In genomic region chr17:22417510-22417909, GRCm38 (mm10) we compare ENCODE assay signal across 9 mouse cellular contexts. TPM values are rescaled to one million over a fixed set of nuclear protein-coding genes. Genes with fewer than 3 reads are reported as not detected.
A peak's percentile ranks its signal among the peaks of the same experiment; 100 is the strongest.
DNase-seq lines count a peak whose midpoint lies in the region; ATAC-seq lines count a peak whose summit lies in the region.
"Had no signal": no experiment of that assay in that cellular context is flagged by ENCODE, and none has a peak within 500 bp of the region (broad histone marks: within the 10 kb centered on the region; RNA-seq: fewer than 3 reads in every experiment).

No protein-coding gene starts in this region.

- H3K4me1 ChIP-seq in forebrain, embryonic 10.5 days = no peaks in the 10 kb centered on the region
- H3K4me1 ChIP-seq in forebrain, embryonic 12.5 days = no peaks in the 10 kb centered on the region
- no peaks in the 10 kb centered on the region for H3K4me1 ChIP-seq in hindbrain, embryonic 12.5 days
- H3K4me1 ChIP-seq: limb, embryonic 12.5 days had no signal

- no peaks in the 10 kb centered on the region for H3K27me3 ChIP-seq in forebrain, embryonic 10.5 days (ENCODE audit: poor library complexity, severe bottlenecking)
- H3K27me3 ChIP-seq in forebrain, embryonic 12.5 days = no peaks in the 10 kb centered on the region
- H3K27me3 ChIP-seq in hindbrain, embryonic 12.5 days = no peaks in the 10 kb centered on the region
- H3K27me3 ChIP-seq: limb, embryonic 12.5 days had no signal

- no peak overlapping the region for H3K4me2 ChIP-seq in forebrain, embryonic 12.5 days
- H3K4me2 ChIP-seq in hindbrain, embryonic 12.5 days (replicated peaks) = no peak overlapping the region
- H3K4me2 ChIP-seq: limb, embryonic 12.5 days had no signal

- 2% methylated on average over 3 of the region's 3 CpGs for WGBS in forebrain, embryonic 10.5 days
- WGBS in forebrain, embryonic 12.5 days = 0% methylated on average over 3 of the region's 3 CpGs
- WGBS in hindbrain, embryonic 12.5 days = under 1% methylated on average over 3 of the region's 3 CpGs

- H3K4me3 ChIP-seq in forebrain, embryonic 10.5 days = no peak overlapping the region
- H3K4me3 ChIP-seq in forebrain, embryonic 12.5 days (replicated peaks) = no peak overlapping the region
- H3K4me3 ChIP-seq in hindbrain, embryonic 12.5 days = no peak overlapping the region
- H3K4me3 ChIP-seq: limb, embryonic 12.5 days had no signal

- no peaks in the 10 kb centered on the region for H3K36me3 ChIP-seq in forebrain, embryonic 10.5 days (replicated peaks)
- H3K36me3 ChIP-seq in forebrain, embryonic 12.5 days (replicated peaks) = no peaks in the 10 kb centered on the region
- H3K36me3 ChIP-seq in hindbrain, embryonic 12.5 days = no peaks in the 10 kb centered on the region
- H3K36me3 ChIP-seq: limb, embryonic 12.5 days had no signal

- H3K9me3 ChIP-seq in forebrain, embryonic 10.5 days = no peaks in the 10 kb centered on the region
- H3K9me3 ChIP-seq in forebrain, embryonic 12.5 days = no peaks in the 10 kb centered on the region
- H3K9me3 ChIP-seq in hindbrain, embryonic 12.5 days (replicated peaks) = no peaks in the 10 kb centered on the region
- H3K9me3 ChIP-seq: limb, embryonic 12.5 days had no signal

- H3K9ac ChIP-seq in forebrain, embryonic 12.5 days = no peak overlapping the region
- no peak overlapping the region for H3K9ac ChIP-seq in hindbrain, embryonic 12.5 days
- H3K9ac ChIP-seq: limb, embryonic 12.5 days had no signal

- DNase-seq in forebrain, embryonic 10.5 days (ENCODE audit: extremely low spot score, low spot score) = peak; percentile 50
- peak; percentile 75 for DNase-seq in brain, adult 2 months (ENCODE audit: low read depth, low spot score)
- peak; percentile 42 for DNase-seq in fibroblast of lung, adult 2 months (ENCODE audit: low read depth)
- peak; percentile 5 for DNase-seq in layer of hippocampus, adult 9-11 months
- DNase-seq in right cerebral cortex, postnatal 36 days (ENCODE audit: low spot score in 2 of 2) = peak; percentile 9 to 18

- ATAC-seq in forebrain, embryonic 12.5 days (ENCODE audit: low FRiP score) = no peak
- peak; percentile 63; the same call in 1 of the 2 replicates for ATAC-seq in hindbrain, embryonic 12.5 days (ENCODE audit: low FRiP score)
- peak; percentile 99 for ATAC-seq in megakaryocyte, adult 5-6 weeks (ENCODE audit: poor library complexity, severe bottlenecking)

- H3K27ac ChIP-seq in forebrain, embryonic 10.5 days = no peak overlapping the region
- no peak overlapping the region for H3K27ac ChIP-seq in forebrain, embryonic 12.5 days
- H3K27ac ChIP-seq in hindbrain, embryonic 12.5 days = no peak overlapping the region
- H3K27ac ChIP-seq: limb, embryonic 12.5 days had no signal

RNA-seq across cellular contexts. Expression of gene Zfp946, which starts 6.5 kb away (rescaled TPM):
- 21.8 and 21.9 TPM in 2 replicates for polyA plus RNA-seq in forebrain, embryonic 10.5 days (2016; fragmentation: Nextera tagmentation; extraction: Ambion mirVana)
- polyA plus RNA-seq in forebrain, embryonic 12.5 days (2016; fragmentation: Nextera tagmentation; extraction: Ambion mirVana) = 33.2 and 34.0 TPM in 2 replicates
- 31.7 and 34.5 TPM in 2 replicates for polyA plus RNA-seq in hindbrain, embryonic 12.5 days (2016; fragmentation: Nextera tagmentation; extraction: Ambion mirVana)
- total RNA-seq in megakaryocyte, adult 5-6 weeks (2015) = 11.1 and 12.8 TPM in 2 replicates
- total RNA-seq in megakaryocyte, adult 5-6 weeks (2017) = 7.9 and 9.8 TPM in 2 replicates

RNA-seq across cellular contexts. Expression of gene Zfp758, which starts 56.3 kb away (rescaled TPM):
- polyA plus RNA-seq in forebrain, embryonic 10.5 days (2016; fragmentation: Nextera tagmentation; extraction: Ambion mirVana) = 6.5 and 7.9 TPM in 2 replicates
- polyA plus RNA-seq in forebrain, embryonic 12.5 days (2016; fragmentation: Nextera tagmentation; extraction: Ambion mirVana) = 10.0 and 10.1 TPM in 2 replicates
- polyA plus RNA-seq in hindbrain, embryonic 12.5 days (2016; fragmentation: Nextera tagmentation; extraction: Ambion mirVana) = 10.1 and 12.9 TPM in 2 replicates
- 10.9 and 17.3 TPM in 2 replicates for total RNA-seq in megakaryocyte, adult 5-6 weeks (2015)
- 14.0 and 15.3 TPM in 2 replicates for total RNA-seq in megakaryocyte, adult 5-6 weeks (2017)

RNA-seq across cellular contexts. Expression of gene Zfp944, which starts 56.3 kb away (rescaled TPM):
- polyA plus RNA-seq in forebrain, embryonic 10.5 days (2016; fragmentation: Nextera tagmentation; extraction: Ambion mirVana) = 14.4 and 16.0 TPM in 2 replicates
- 17.0 TPM in 2 replicates for polyA plus RNA-seq in forebrain, embryonic 12.5 days (2016; fragmentation: Nextera tagmentation; extraction: Ambion mirVana)
- 14.4 and 15.7 TPM in 2 replicates for polyA plus RNA-seq in hindbrain, embryonic 12.5 days (2016; fragmentation: Nextera tagmentation; extraction: Ambion mirVana)
- 21.0 and 22.0 TPM in 2 replicates for total RNA-seq in megakaryocyte, adult 5-6 weeks (2015)
- 12.2 and 13.0 TPM in 2 replicates for total RNA-seq in megakaryocyte, adult 5-6 weeks (2017)

Comparison
In these comparisons a context has a peak if more than half of its experiments do, and no peak if none do; other contexts are left out.
1. DNase-seq: peak in every context shown above with its lines; median percentile 75 in brain, adult 2 months; 50 in forebrain, embryonic 10.5 days; 42 in fibroblast of lung, adult 2 months; 14 in right cerebral cortex, postnatal 36 days; 5 in layer of hippocampus, adult 9-11 months.